Mouse (Mus musculus) embryonic fibroblast, embryonic 13.5 days (primary cell): ENCODE results near the gene Epha7.

Source experiments
- CTCF ChIP-seq: IDR thresholded peaks from 2 replicates; pipeline ENCODE4 v1.5.1; 2011; ENCODE audit warnings: mild to moderate bottlenecking, control low read depth, low read length, moderate library complexity, borderline replicate concordance; ENCODE audit not compliant: insufficient read depth
- POLR2A ChIP-seq: IDR thresholded peaks from 2 replicates; pipeline ENCODE4 v1.6.1; 2011; ENCODE audit warnings: low read depth, mild to moderate bottlenecking, control low read depth, low read length, moderate library complexity

DNA sequence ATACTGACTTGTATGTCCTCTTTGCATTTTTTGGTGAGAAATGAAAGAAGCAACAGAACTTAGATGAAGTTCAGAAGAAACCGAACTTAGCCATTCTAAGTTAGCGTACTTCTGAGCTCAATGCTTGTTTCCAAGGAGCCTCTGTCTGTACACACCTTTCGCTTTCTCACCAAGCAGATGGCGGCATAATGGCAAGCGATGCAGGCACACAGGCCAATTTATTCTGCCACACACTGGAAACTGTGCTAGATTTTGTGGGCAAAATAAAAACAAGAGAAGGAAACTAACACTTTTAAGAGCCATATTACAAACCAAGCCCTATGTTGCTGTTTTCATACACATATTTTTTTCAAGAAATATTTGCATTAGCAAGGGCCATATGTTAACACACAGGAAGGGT is 88.6 kb downstream of the Epha7 start:
- TF ChIP-seq CTCF (no peak), POLR2A (no peak)
